In genomic region chr17:27533354-27533753, GRCm38 (mm10) we compare ENCODE assay signal across 22 mouse cellular contexts. TPM values are rescaled to one million over a fixed set of nuclear protein-coding genes. Genes with fewer than 3 reads are reported as not detected.
DNase-seq lines count a peak whose midpoint lies in the region; ATAC-seq and TF ChIP-seq lines count a peak whose summit lies in the region.
"Had no signal": no experiment of that assay in that cellular context is flagged by ENCODE, and none has a peak within 500 bp of the region (broad histone marks: within the 10 kb centered on the region; RNA-seq: fewer than 3 reads in every experiment).

No protein-coding gene starts in this region.

- no peak overlapping the region for H3K4me3 ChIP-seq in heart, adult 2 months
- no peak overlapping the region for H3K4me3 ChIP-seq in liver, embryonic 14.5 days (ENCODE audit: insufficient read depth in 1 of 2, low read depth in 2 of 2, low read length in 2 of 2)
- H3K4me3 ChIP-seq in CH12.LX (replicated peaks in 1 of 3; ENCODE audit: low read depth in 2 of 3, low read length in 2 of 3, poor library complexity in 1 of 3), result no peak overlapping the region
- H3K4me3 ChIP-seq in hindbrain, embryonic 13.5 days, result no peak overlapping the region
- H3K4me3 ChIP-seq: embryonic facial prominence, embryonic 10.5 days; erythroblast, embryonic 14.5 days; heart, embryonic 13.5 days; intestine, embryonic 15.5 days had no signal

- no peak overlapping the region for H3K9ac ChIP-seq in heart, adult 2 months (ENCODE audit: low read depth, low read length)
- no peak overlapping the region for H3K9ac ChIP-seq in liver, embryonic 14.5 days (replicated peaks)
- no peak overlapping the region for H3K9ac ChIP-seq in CH12.LX (ENCODE audit: insufficient read depth, low read depth)
- no peak overlapping the region for H3K9ac ChIP-seq in hindbrain, embryonic 13.5 days
- H3K9ac ChIP-seq: heart, embryonic 13.5 days; intestine, embryonic 15.5 days had no signal

- no peak overlapping the region for H3K4me2 ChIP-seq in liver, embryonic 14.5 days (ENCODE audit: low read depth)
- H3K4me2 ChIP-seq in CH12.LX (ENCODE audit: insufficient read depth, low read depth, poor library complexity, severe bottlenecking), result no peak overlapping the region
- no peak overlapping the region for H3K4me2 ChIP-seq in hindbrain, embryonic 13.5 days
- H3K4me2 ChIP-seq: heart, embryonic 13.5 days; intestine, embryonic 15.5 days had no signal

- no peaks in the 10 kb centered on the region for H3K9me3 ChIP-seq in liver, embryonic 14.5 days (ENCODE audit: control insufficient read depth, low read length)
- peaks cover 9% of the 10 kb centered on the region for H3K9me3 ChIP-seq in CH12.LX (replicated peaks; ENCODE audit: low read length)
- H3K9me3 ChIP-seq in hindbrain, embryonic 13.5 days, result no peaks in the 10 kb centered on the region
- H3K9me3 ChIP-seq: embryonic facial prominence, embryonic 10.5 days; heart, embryonic 13.5 days; intestine, embryonic 15.5 days had no signal

- no peak for DNase-seq in heart, adult 2 months
- DNase-seq in heart, adult 11 months, result no peak
- no peak for DNase-seq in liver, embryonic 14.5 days (ENCODE audit: low read depth in 3 of 3, low spot score in 3 of 3)
- DNase-seq in liver, result no peak
- DNase-seq in CH12.LX (ENCODE audit: extremely low read depth), result no peak
- DNase-seq in naive thymus-derived CD4-positive, alpha-beta T cell, adult 2 months (ENCODE audit: low read depth), result peak; percentile 42
- DNase-seq: cerebellum, postnatal 36 days; gastrocnemius, postnatal 14 days; kidney, postnatal 36 days; left cerebral cortex, postnatal 4 days; midbrain, embryonic 14.5 days; right cerebral cortex, postnatal 4 days; thymus, adult 2 months had no signal

- no peak for ATAC-seq in liver, embryonic 14.5 days (ENCODE audit: insufficient read depth)
- no peak for ATAC-seq in hindbrain, embryonic 13.5 days (ENCODE audit: low FRiP score)
- ATAC-seq: forebrain, embryonic 16.5 days; intestine, embryonic 15.5 days had no signal

- dilution Hi-C loops in CH12.LX (cut with MboI; ENCODE audit: extremely low pct_ligation_motif_present, extremely low pct_unique_long_range_greater_than_20kb, low sequenced_read_pairs), result no loop called here

- H3K79me2 ChIP-seq in heart, adult 2 months (replicated peaks; ENCODE audit: control insufficient read depth, insufficient read depth, low read length), result no peaks in the 10 kb centered on the region
- H3K79me2 ChIP-seq in CH12.LX (replicated peaks; ENCODE audit: control insufficient read depth, extremely low read depth, insufficient read depth, poor library complexity, severe bottlenecking), result no peaks in the 10 kb centered on the region

- in situ Hi-C loops in CH12.LX (cut with MboI; ENCODE audit: low pct_ligation_motif_present, low pct_unique_long_range_greater_than_20kb, low sequenced_read_pairs), result no loop called here

- TF ChIP-seq CTCF in heart, adult 2 months (IDR thresholded peaks at IDR 0.05), result peak; percentile 28
- TF ChIP-seq CTCF in liver, embryonic 14.5 days (IDR thresholded peaks at IDR 0.05; ENCODE audit: low read depth), result peak; percentile 55
- TF ChIP-seq CTCF in CH12.LX (conservative IDR thresholded peaks at IDR 0.05 in 1 of 2, IDR thresholded peaks at IDR 0.05 in 1 of 2; ENCODE audit: low read depth in 2 of 2, low read length in 2 of 2), result peak in 1 of 2 experiments; percentile 45; a peak in 2 of 4 replicates

- H3K4me1 ChIP-seq in heart, adult 2 months (ENCODE audit: control insufficient read depth, insufficient read depth, low read length), result no peaks in the 10 kb centered on the region
- H3K4me1 ChIP-seq in liver, embryonic 14.5 days (replicated peaks; ENCODE audit: control insufficient read depth in 2 of 2, insufficient read depth in 2 of 2, low read length in 1 of 2), result peaks cover 0 to 6% of the 10 kb centered on the region in 2 experiments; a peak in 2 of 4 replicates
- H3K4me1 ChIP-seq in CH12.LX (ENCODE audit: control insufficient read depth in 1 of 2, insufficient read depth in 2 of 2), result peaks cover 0 to 5% of the 10 kb centered on the region in 2 experiments; a peak in 2 of 4 replicates
- no peaks in the 10 kb centered on the region; the same call in 1 of the 2 replicates for H3K4me1 ChIP-seq in hindbrain, embryonic 13.5 days (replicated peaks)
- H3K4me1 ChIP-seq: intestine, embryonic 15.5 days had no signal

- H3K27ac ChIP-seq in heart, adult 2 months, result no peak overlapping the region
- no peak overlapping the region for H3K27ac ChIP-seq in liver, embryonic 14.5 days
- no peak overlapping the region for H3K27ac ChIP-seq in CH12.LX (ENCODE audit: insufficient read depth, low read depth)
- H3K27ac ChIP-seq in hindbrain, embryonic 13.5 days, result no peak overlapping the region
- H3K27ac ChIP-seq: embryonic facial prominence, embryonic 10.5 days; heart, embryonic 13.5 days; intestine, embryonic 15.5 days had no signal

- TF ChIP-seq POLR2A in heart, adult 2 months (IDR thresholded peaks at IDR 0.05; ENCODE audit: insufficient read depth, low read depth, low read length), result no peak
- no peak for TF ChIP-seq POLR2A in CH12.LX (IDR thresholded peaks at IDR 0.05; ENCODE audit: low read depth, low read length)

- no peak for TF ChIP-seq EP300 in heart, adult 2 months (IDR thresholded peaks at IDR 0.05; ENCODE audit: insufficient read depth, low read depth, low read length)
- no peak for TF ChIP-seq EP300 in liver, embryonic 14.5 days (IDR thresholded peaks at IDR 0.05; ENCODE audit: low read depth)
- no peak for TF ChIP-seq EP300 in CH12.LX (IDR thresholded peaks at IDR 0.05; ENCODE audit: low read length)

- no peaks in the 10 kb centered on the region for H3K27me3 ChIP-seq in heart, adult 2 months (ENCODE audit: control insufficient read depth, insufficient read depth, low read length)
- H3K27me3 ChIP-seq in liver, embryonic 14.5 days (ENCODE audit: control insufficient read depth, insufficient read depth, low read length), result no peaks in the 10 kb centered on the region
- H3K27me3 ChIP-seq in CH12.LX (replicated peaks), result peaks cover 8% of the 10 kb centered on the region
- H3K27me3 ChIP-seq in hindbrain, embryonic 13.5 days, result no peaks in the 10 kb centered on the region
- H3K27me3 ChIP-seq: heart, embryonic 13.5 days; intestine, embryonic 15.5 days had no signal

- TF ChIP-seq RAD21 in CH12.LX (IDR thresholded peaks at IDR 0.05; ENCODE audit: low read depth, low read length), result peak; percentile 20

- no peaks in the 10 kb centered on the region for H3K36me3 ChIP-seq in heart, adult 2 months (ENCODE audit: control insufficient read depth, insufficient read depth, low read length)
- no peaks in the 10 kb centered on the region for H3K36me3 ChIP-seq in liver, embryonic 14.5 days (replicated peaks; ENCODE audit: control insufficient read depth, insufficient read depth, low read depth)
- no peaks in the 10 kb centered on the region for H3K36me3 ChIP-seq in CH12.LX (replicated peaks in 1 of 2; ENCODE audit: control insufficient read depth in 1 of 2, insufficient read depth in 1 of 2, low read length in 1 of 2)
- no peaks in the 10 kb centered on the region for H3K36me3 ChIP-seq in hindbrain, embryonic 13.5 days
- H3K36me3 ChIP-seq: embryonic facial prominence, embryonic 10.5 days; heart, embryonic 13.5 days; intestine, embryonic 15.5 days had no signal

- WGBS in heart, adult 2 months, result 86% methylated on average over 3 of the region's 3 CpGs
- 69% methylated on average over 3 of the region's 3 CpGs for WGBS in liver, embryonic 14.5 days (ENCODE audit: insufficient replicate concordance)
- 85% methylated on average over 3 of the region's 3 CpGs for WGBS in hindbrain, embryonic 13.5 days

- intact Hi-C loops in heart, adult 2 months (cut with DNase I), result no loop called here

TF ChIP-seq in CH12.LX, 34 proteins besides CTCF, POLR2A, EP300 and RAD21:
- no peak for TF ChIP-seq USF2 (conservative IDR thresholded peaks at IDR 0.05; ENCODE audit: low read depth, low read length)
- no peak for TF ChIP-seq MYC (IDR thresholded peaks at IDR 0.05; ENCODE audit: low read depth, low read length)
- no peak for TF ChIP-seq ZKSCAN1 (IDR thresholded peaks at IDR 0.05; ENCODE audit: borderline replicate concordance, low read depth, low read length)
- TF ChIP-seq TCF12 (IDR thresholded peaks at IDR 0.05; ENCODE audit: low read depth, low read length), result no peak
- TF ChIP-seq USF1 (IDR thresholded peaks at IDR 0.05; ENCODE audit: low read depth, low read length), result no peak
- TF ChIP-seq MAFK (IDR thresholded peaks at IDR 0.05; ENCODE audit: insufficient replicate concordance, low read length), result no peak
TF ChIP-seq in CH12.LX: peak in this region for 0.

RNA-seq across cellular contexts. Expression of gene Grm4, which starts 12.2 kb away (rescaled TPM):
- total RNA-seq in heart, adult 2 months (2021), result under 1 TPM; 0.13 to 0.16 TPM
- 0.47 and 0.53 TPM in 2 replicates for polyA plus RNA-seq in heart, adult 2 months (2012; rRNA removed)
- polyA plus RNA-seq in liver, embryonic 14.5 days (2012; rRNA removed), result 0.01 and 0.04 TPM in 2 replicates
- not detected in 2 replicates for polyA plus RNA-seq in liver, embryonic 14.5 days (2014; fragmentation: Nextera tagmentation; extraction: Ambion mirVana)
- total RNA-seq in CH12.LX (2012; rRNA removed) (not detected in 2 replicates), CH12.LX (2014; rRNA removed) (not detected in 2 replicates)
- not detected in 2 replicates for polyA plus RNA-seq in CH12.LX (2012; ENCODE audit: insufficient read length, low read depth)
- 4.8 and 5.2 TPM in 2 replicates for polyA plus RNA-seq in hindbrain, embryonic 13.5 days (2015; fragmentation: Nextera tagmentation; extraction: Ambion mirVana)
- total RNA-seq: gastrocnemius, postnatal 14 days; hematopoietic stem cell, adult 5-6 weeks had no signal
- polyA plus RNA-seq: C2C12; erythroblast, embryonic 14.5 days; liver, embryonic 16.5 days had no signal

RNA-seq across cellular contexts. Expression of gene Hmga1, which starts 22.9 kb away (rescaled TPM):
- 10 to 100 TPM; 47.5 to 48.2 TPM for total RNA-seq in heart, adult 2 months (2021)
- 73.8 and 78.0 TPM in 2 replicates for polyA plus RNA-seq in heart, adult 2 months (2012; rRNA removed)
- 149 and 182 TPM in 2 replicates for polyA plus RNA-seq in liver, embryonic 14.5 days (2012; rRNA removed)
- 162 and 180 TPM in 2 replicates for polyA plus RNA-seq in liver, embryonic 14.5 days (2014; fragmentation: Nextera tagmentation; extraction: Ambion mirVana)
- total RNA-seq in CH12.LX (2012; rRNA removed), result 88.7 and 117 TPM in 2 replicates
- total RNA-seq in CH12.LX (2014; rRNA removed), result 42.8 and 43.8 TPM in 2 replicates
- 83.7 and 125 TPM in 2 replicates for polyA plus RNA-seq in CH12.LX (2012; ENCODE audit: insufficient read length, low read depth)
- 113 and 126 TPM in 2 replicates for polyA plus RNA-seq in hindbrain, embryonic 13.5 days (2015; fragmentation: Nextera tagmentation; extraction: Ambion mirVana)

RNA-seq across cellular contexts. Expression of gene AI413582, which starts 32.2 kb away (rescaled TPM):
- 1 to 10 TPM; 9.1 TPM for total RNA-seq in heart, adult 2 months (2021)
- polyA plus RNA-seq in heart, adult 2 months (2012; rRNA removed), result 14.1 and 22.4 TPM in 2 replicates
- polyA plus RNA-seq in liver, embryonic 14.5 days (2012; rRNA removed), result 9.9 and 11.7 TPM in 2 replicates
- 15.2 and 18.9 TPM in 2 replicates for polyA plus RNA-seq in liver, embryonic 14.5 days (2014; fragmentation: Nextera tagmentation; extraction: Ambion mirVana)
- total RNA-seq in CH12.LX (2012; rRNA removed) (23.2 and 30.2 TPM in 2 replicates), CH12.LX (2014; rRNA removed) (14.0 and 14.6 TPM in 2 replicates)
- polyA plus RNA-seq in CH12.LX (2012; ENCODE audit: insufficient read length, low read depth), result 34.5 and 43.6 TPM in 2 replicates
- polyA plus RNA-seq in hindbrain, embryonic 13.5 days (2015; fragmentation: Nextera tagmentation; extraction: Ambion mirVana), result 43.5 and 44.8 TPM in 2 replicates
